In genomic region chr12:99836404-99837131, GRCm38 (mm10) we compare ENCODE assay signal across 10 mouse cellular contexts. TPM values are rescaled to one million over a fixed set of nuclear protein-coding genes. Genes with fewer than 3 reads are reported as not detected.
DNase-seq lines count a peak whose midpoint lies in the region; ATAC-seq and TF ChIP-seq lines count a peak whose summit lies in the region.
"Had no signal": no experiment of that assay in that cellular context is flagged by ENCODE, and none has a peak within 500 bp of the region (broad histone marks: within the 10 kb centered on the region; RNA-seq: fewer than 3 reads in every experiment).

No protein-coding gene starts in this region.

- ATAC-seq in intestine, embryonic 14.5 days (replicated peaks; ENCODE audit: low FRiP score, low TSS enrichment, low read depth) = no peak; the same call in 1 of the 2 replicates
- ATAC-seq in intestine, embryonic 16.5 days = no peak

- no peak for TF ChIP-seq POLR2A in thymus, adult 2 months (IDR thresholded peaks at IDR 0.05; ENCODE audit: control insufficient read depth, extremely low read depth, insufficient read depth, low read length, poor library complexity)

- TF ChIP-seq CTCF in thymus, adult 2 months (IDR thresholded peaks at IDR 0.05; ENCODE audit: borderline replicate concordance, control insufficient read depth, extremely low read depth, insufficient read depth, low read length, poor library complexity) = no peak

- peak; percentile 55 for DNase-seq in intestine, embryonic 14.5 days (ENCODE audit: low spot score)
- peak; percentile 52 for DNase-seq in cerebellum, adult 9-10 months
- peak; percentile 10 for DNase-seq in gastrocnemius, postnatal 25 days
- DNase-seq in kidney, postnatal 25 days = peak; percentile 32 to 57
- DNase-seq in midbrain, embryonic 10.5 days (ENCODE audit: low spot score) = peak; percentile 49
- peak; percentile 46 for DNase-seq in skeletal muscle tissue, adult 2 months (ENCODE audit: low read depth, low spot score)
- no peak for DNase-seq in thymus, adult 2 months

- H3K4me3 ChIP-seq in intestine, embryonic 14.5 days (ENCODE audit: low read depth, low read length) = no peak overlapping the region
- H3K4me3 ChIP-seq in intestine, embryonic 16.5 days (ENCODE audit: low read length) = no peak overlapping the region
- H3K4me3 ChIP-seq in midbrain, embryonic 10.5 days = no peak overlapping the region
- no peak overlapping the region for H3K4me3 ChIP-seq in thymus, adult 2 months (ENCODE audit: control insufficient read depth, insufficient read depth, low read length)
- H3K4me3 ChIP-seq: heart, adult 2 months had no signal

- no peak overlapping the region for H3K27ac ChIP-seq in intestine, embryonic 14.5 days (ENCODE audit: low read depth)
- no peak overlapping the region for H3K27ac ChIP-seq in intestine, embryonic 16.5 days (ENCODE audit: low read length)
- no peak overlapping the region for H3K27ac ChIP-seq in midbrain, embryonic 10.5 days (replicated peaks)
- no peak overlapping the region for H3K27ac ChIP-seq in thymus, adult 2 months (ENCODE audit: control insufficient read depth, insufficient read depth, low read length)
- H3K27ac ChIP-seq: heart, adult 2 months had no signal

- no peak overlapping the region for H3K9ac ChIP-seq in intestine, embryonic 14.5 days (ENCODE audit: low read length)
- no peak overlapping the region for H3K9ac ChIP-seq in intestine, embryonic 16.5 days (ENCODE audit: low read depth, low read length)

- H3K9me3 ChIP-seq in intestine, embryonic 14.5 days (ENCODE audit: control insufficient read depth, low read length) = no peaks in the 10 kb centered on the region
- H3K9me3 ChIP-seq in intestine, embryonic 16.5 days (ENCODE audit: control insufficient read depth, low read length) = no peaks in the 10 kb centered on the region
- peaks cover 4% of the 10 kb centered on the region; the same call in 1 of the 2 replicates for H3K9me3 ChIP-seq in midbrain, embryonic 10.5 days (replicated peaks)

- H3K27me3 ChIP-seq in intestine, embryonic 14.5 days (replicated peaks; ENCODE audit: control insufficient read depth, insufficient read depth, low read length) = no peaks in the 10 kb centered on the region
- H3K27me3 ChIP-seq in intestine, embryonic 16.5 days (replicated peaks; ENCODE audit: control insufficient read depth, insufficient read depth, low read length) = no peaks in the 10 kb centered on the region
- no peaks in the 10 kb centered on the region for H3K27me3 ChIP-seq in midbrain, embryonic 10.5 days (ENCODE audit: low read depth, poor library complexity, severe bottlenecking)
- no peaks in the 10 kb centered on the region for H3K27me3 ChIP-seq in thymus, adult 2 months (ENCODE audit: control insufficient read depth, insufficient read depth, low read length)

- no peaks in the 10 kb centered on the region for H3K4me1 ChIP-seq in intestine, embryonic 14.5 days (replicated peaks; ENCODE audit: control insufficient read depth, insufficient read depth, low read length)
- no peaks in the 10 kb centered on the region for H3K4me1 ChIP-seq in intestine, embryonic 16.5 days (ENCODE audit: control insufficient read depth, insufficient read depth, low read length)
- H3K4me1 ChIP-seq in midbrain, embryonic 10.5 days = peaks cover 10% of the 10 kb centered on the region
- H3K4me1 ChIP-seq in thymus, adult 2 months (replicated peaks; ENCODE audit: control insufficient read depth, insufficient read depth, low read length) = 0 out of 2 replicates have a peak, but pooled peaks cover 4% of the 10 kb centered on the region

- no peaks in the 10 kb centered on the region for H3K36me3 ChIP-seq in intestine, embryonic 14.5 days (ENCODE audit: control insufficient read depth, insufficient read depth, low read length)
- no peaks in the 10 kb centered on the region for H3K36me3 ChIP-seq in intestine, embryonic 16.5 days (ENCODE audit: control insufficient read depth, insufficient read depth, low read length)
- peaks cover 11% of the 10 kb centered on the region for H3K36me3 ChIP-seq in midbrain, embryonic 10.5 days
- H3K36me3 ChIP-seq in thymus, adult 2 months (ENCODE audit: control insufficient read depth, insufficient read depth, low read length) = no peaks in the 10 kb centered on the region
- H3K36me3 ChIP-seq: G1E had no signal

- no peak overlapping the region for H3K4me2 ChIP-seq in intestine, embryonic 14.5 days (ENCODE audit: low read length)
- no peak overlapping the region for H3K4me2 ChIP-seq in intestine, embryonic 16.5 days (ENCODE audit: low read depth, low read length)

- WGBS in intestine, embryonic 14.5 days = 67% methylated on average over 20 of the region's 20 CpGs
- 64% methylated on average over 20 of the region's 20 CpGs for WGBS in intestine, embryonic 16.5 days
- WGBS in midbrain, embryonic 10.5 days = 73% methylated on average over 20 of the region's 20 CpGs
- 56% methylated on average over 20 of the region's 20 CpGs for WGBS in thymus, adult 2 months

RNA-seq across cellular contexts. Expression of gene Efcab11, which starts 47.7 kb away (rescaled TPM):
- polyA plus RNA-seq in intestine, embryonic 14.5 days (2014; fragmentation: Nextera tagmentation; extraction: Ambion mirVana) = 13.4 and 15.7 TPM in 2 replicates
- 7.9 and 9.7 TPM in 2 replicates for polyA plus RNA-seq in intestine, embryonic 16.5 days (2015; fragmentation: Nextera tagmentation; extraction: Ambion mirVana)
- not detected for total RNA-seq in gastrocnemius, postnatal 25 days (2021)
- polyA plus RNA-seq in midbrain, embryonic 10.5 days (2016; fragmentation: Nextera tagmentation; extraction: Ambion mirVana) = 24.9 and 27.8 TPM in 2 replicates
- 2.2 and 2.4 TPM in 2 replicates for polyA plus RNA-seq in thymus, adult 2 months (2012; rRNA removed)

RNA-seq across cellular contexts. Expression of gene Tdp1, which starts 47.7 kb away (rescaled TPM):
- polyA plus RNA-seq in intestine, embryonic 14.5 days (2014; fragmentation: Nextera tagmentation; extraction: Ambion mirVana) = 59.9 and 61.8 TPM in 2 replicates
- 39.0 and 43.9 TPM in 2 replicates for polyA plus RNA-seq in intestine, embryonic 16.5 days (2015; fragmentation: Nextera tagmentation; extraction: Ambion mirVana)
- total RNA-seq in gastrocnemius, postnatal 25 days (2021) = 1 to 10 TPM; 4.0 to 5.2 TPM
- 87.1 and 89.7 TPM in 2 replicates for polyA plus RNA-seq in midbrain, embryonic 10.5 days (2016; fragmentation: Nextera tagmentation; extraction: Ambion mirVana)
- 33.9 and 39.9 TPM in 2 replicates for polyA plus RNA-seq in thymus, adult 2 months (2012; rRNA removed)
